Mouse (Mus musculus) heart, postnatal 0 days (tissue): Measurements from ENCODE around the gene Cmtm2b.

Source experiments
- CTCF ChIP-seq: IDR thresholded peaks from 2 replicates; pipeline ENCODE4 v1.5.1; 2016; ENCODE audit warnings: antibody characterized with exemption, control low read depth, low read depth
- EP300 ChIP-seq: IDR thresholded peaks from 2 replicates; pipeline ENCODE4 v1.6.1; 2016; ENCODE audit warnings: antibody characterized with exemption, low read depth

DNA sequence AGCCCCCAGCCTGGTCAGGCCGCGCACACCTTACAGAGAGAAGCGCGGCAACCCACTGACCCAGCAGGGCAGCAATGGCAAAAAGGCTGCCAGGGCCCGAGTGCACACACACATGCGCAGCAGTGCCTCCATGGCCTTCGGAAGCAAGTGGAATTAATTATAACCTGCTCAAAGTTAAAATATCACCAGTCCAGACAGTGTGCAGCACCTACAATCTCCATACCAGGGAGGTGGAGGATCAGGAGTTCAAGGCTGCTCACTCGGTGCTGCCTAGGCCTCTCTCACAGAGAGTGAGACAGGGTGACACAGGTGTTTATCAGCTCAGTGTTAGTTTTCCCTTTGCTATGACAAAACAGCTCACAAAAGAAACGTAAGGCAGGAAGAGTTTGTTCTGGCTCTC, 43.7 kb downstream of the Cmtm2b start:
- TF ChIP-seq CTCF = no peak
- no peak for TF ChIP-seq EP300
